Mouse (Mus musculus) E14TG2a.4 (cell line): ENCODE results near the gene Rplp2.

Experiments
- CTCF ChIP-seq: conservative IDR thresholded peaks from 2 replicates; pipeline ENCODE4 v1.5.1; 2014; ENCODE audit warnings: low read length
- NANOG ChIP-seq: IDR thresholded peaks from 2 replicates; pipeline ENCODE4 v1.6.1; 2014; ENCODE audit warnings: borderline replicate concordance, low read length, mixed read lengths
- POU5F1 ChIP-seq: IDR thresholded peaks from 2 replicates; pipeline ENCODE4 v1.6.1; 2014; ENCODE audit warnings: low read length, borderline replicate concordance

- no peak for TF ChIP-seq CTCF
- TF ChIP-seq POU5F1, result no peak
- no peak for TF ChIP-seq NANOG
These were observed 27.0 kb downstream of the Rplp2 start for GRCm38 (mm10) chr7:141474160-141474559.
